Mouse (Mus musculus) urinary bladder, adult 2 months (tissue): ENCODE data around the gene Gng12. TPM values are rescaled to one million over a fixed set of nuclear protein-coding genes. Genes with fewer than 3 reads are reported as not detected.
"Not testable (repeated sequence)": the region's sequence is repeated elsewhere in the genome, so short reads cannot be mapped to it uniquely, and the experiment has no call there.

Experiments
- DNase-seq: peaks from one replicate; pipeline ENCODE4 v3.0.0; 2022; ENCODE audit warnings: low spot score
- polyA plus RNA-seq: library from polyadenylated mRNA; depleted of rRNA; stranded (reverse); fragments of >200 nt; gene quantifications from 2 replicates; pipeline ENCODE4 v1.2.3, GENCODE M21; 2012

The Gng12 gene
- polyA plus RNA-seq, 1 experiment: 85.2 TPM

- no peak for DNase-seq
Observed at GRCm38 (mm10) chr6:66955089-66955657, 59.0 kb downstream of the Gng12 start.

- DNase-seq: no peak
Observed at GRCm38 (mm10) chr6:66958466-66959235, 62.5 kb downstream of the Gng12 start.

GRCm38 (mm10) chr6:66962582-66963043 is 66.4 kb downstream of the Gng12 start:
- DNase-seq: no peak

GRCm38 (mm10) chr6:66963068-66963467 is 66.9 kb downstream of the Gng12 start:
- DNase-seq: no peak

- not testable (repeated sequence) for DNase-seq
Observed at GRCm38 (mm10) chr6:66963651-66964050, 67.5 kb downstream of the Gng12 start.

- DNase-seq: no peak
Observed at GRCm38 (mm10) chr6:66964222-66964621, 68.0 kb downstream of the Gng12 start.

- no peak for DNase-seq
Observed at GRCm38 (mm10) chr6:66965203-66965602, 69.0 kb downstream of the Gng12 start.

- DNase-seq: no peak
Observed at GRCm38 (mm10) chr6:66967788-66968187, 71.6 kb downstream of the Gng12 start.

- no peak for DNase-seq
Observed at GRCm38 (mm10) chr6:66969446-66969845, 73.2 kb downstream of the Gng12 start.

GRCm38 (mm10) chr6:66972300-66972699 is 76.1 kb downstream of the Gng12 start:
- no peak for DNase-seq

- DNase-seq: no peak
Observed at GRCm38 (mm10) chr6:66973180-66973579, 77.0 kb downstream of the Gng12 start.

GRCm38 (mm10) chr6:66975522-66975921 is 79.3 kb downstream of the Gng12 start:
- DNase-seq: no peak

GRCm38 (mm10) chr6:66979197-66979596 is 83.0 kb downstream of the Gng12 start:
- no peak for DNase-seq

- no peak for DNase-seq
Observed at GRCm38 (mm10) chr6:66980040-66980439, 83.8 kb downstream of the Gng12 start.

GRCm38 (mm10) chr6:66981366-66981765 is 85.2 kb downstream of the Gng12 start:
- DNase-seq: no peak

- DNase-seq: no peak
Observed at GRCm38 (mm10) chr6:66981864-66982263, 85.7 kb downstream of the Gng12 start.

GRCm38 (mm10) chr6:66984079-66984478 is 87.9 kb downstream of the Gng12 start:
- DNase-seq: no peak

GRCm38 (mm10) chr6:66984672-66985071 is 88.5 kb downstream of the Gng12 start:
- DNase-seq: no peak

- no peak for DNase-seq
Observed at GRCm38 (mm10) chr6:66985500-66985899, 89.3 kb downstream of the Gng12 start.

- no peak for DNase-seq
Observed at GRCm38 (mm10) chr6:66986063-66986462, 89.9 kb downstream of the Gng12 start.

GRCm38 (mm10) chr6:66987643-66988042 is 91.4 kb downstream of the Gng12 start:
- no peak for DNase-seq

- DNase-seq: no peak
Observed at GRCm38 (mm10) chr6:66988363-66988762, 92.2 kb downstream of the Gng12 start.

- DNase-seq: no peak
Observed at GRCm38 (mm10) chr6:66989037-66989436, 92.8 kb downstream of the Gng12 start.
